Mouse (Mus musculus) forebrain, embryonic 12.5 days (tissue): ENCODE data around the gene Ddr1. TPM values are rescaled to one million over a fixed set of nuclear protein-coding genes. Genes with fewer than 3 reads are reported as not detected.
"Not testable (repeated sequence)": the region's sequence is repeated elsewhere in the genome, so short reads cannot be mapped to it uniquely, and the experiment has no call there.

Experiments used
- ATAC-seq: fragments of 200-750 bp; cut with Nextera tagmentation; 2 replicates; pipeline ENCODE4 v1.8.0; 2017; ENCODE audit warnings: moderate TSS enrichment; ENCODE audit not compliant: low FRiP score
- H3K27ac ChIP-seq: fragments of 300-500 bp; sonication (generic); 2 replicates; pipeline ENCODE4 v1.5.1; 2016; ENCODE audit warnings: mild to moderate bottlenecking
- H3K27me3 ChIP-seq: fragments of 300-500 bp; sonication (generic); 2 replicates; pipeline ENCODE4 v1.6.1; 2016; ENCODE audit warnings: mild to moderate bottlenecking
- H3K36me3 ChIP-seq: fragments of 300-500 bp; sonication (generic); replicated peaks from 2 replicates; pipeline ENCODE4 v1.6.1; 2016; ENCODE audit warnings: mild to moderate bottlenecking
- H3K4me1 ChIP-seq: fragments of 300-500 bp; sonication (generic); 2 replicates; pipeline ENCODE4 v1.6.1; 2016
- H3K4me2 ChIP-seq: fragments of 300-500 bp; sonication (generic); 2 replicates; pipeline ENCODE4 v1.6.1; 2016; ENCODE audit warnings: mild to moderate bottlenecking, moderate library complexity
- H3K4me3 ChIP-seq: fragments of 300-500 bp; sonication (generic); replicated peaks from 2 replicates; pipeline ENCODE4 v1.5.1; 2016; ENCODE audit warnings: mild to moderate bottlenecking
- H3K9ac ChIP-seq: fragments of 300-500 bp; sonication (generic); 2 replicates; pipeline ENCODE4 v1.6.1; 2016; ENCODE audit warnings: mild to moderate bottlenecking
- H3K9me3 ChIP-seq: fragments of 300-500 bp; sonication (generic); 2 replicates; pipeline ENCODE4 v1.6.1; 2016
- WGBS: fragments of 180-500 bp; shearing (Covaris S2); methylation state at CpG from one replicate; pipeline ENCODE4 v1.1.7; 2016; 5-methylcytosine and 5-hydroxymethylcytosine counted together
- polyA plus RNA-seq: library from polyadenylated mRNA; unstranded; fragments of >200 nt; fragmentation: Nextera tagmentation; extraction: Ambion mirVana; gene quantifications from 2 replicates; pipeline ENCODE4 v1.2.1, GENCODE M21; 2016

The Ddr1 gene
- polyA plus RNA-seq, 1 experiment from 2014 or later: 176 TPM

- Histone ChIP-seq H3K27me3 (peaks cover 13% of the 10 kb centered on the region; the same call in 1 of the 2 replicates), H3K4me1 (peaks cover 2% of the 10 kb centered on the region; the same call in 1 of the 2 replicates), H3K27ac (no peak overlapping the region), H3K4me3 (no peak overlapping the region), H3K4me2 (no peak overlapping the region), H3K36me3 (no peaks in the 10 kb centered on the region), H3K9ac (no peak overlapping the region), H3K9me3 (no peaks in the 10 kb centered on the region)
- ATAC-seq: no peak
- 85% methylated on average over 2 of the region's 2 CpGs for WGBS
Observed at GRCm38 (mm10) chr17:35734478-35734877, 30.1 kb upstream of the Ddr1 start.

DNA sequence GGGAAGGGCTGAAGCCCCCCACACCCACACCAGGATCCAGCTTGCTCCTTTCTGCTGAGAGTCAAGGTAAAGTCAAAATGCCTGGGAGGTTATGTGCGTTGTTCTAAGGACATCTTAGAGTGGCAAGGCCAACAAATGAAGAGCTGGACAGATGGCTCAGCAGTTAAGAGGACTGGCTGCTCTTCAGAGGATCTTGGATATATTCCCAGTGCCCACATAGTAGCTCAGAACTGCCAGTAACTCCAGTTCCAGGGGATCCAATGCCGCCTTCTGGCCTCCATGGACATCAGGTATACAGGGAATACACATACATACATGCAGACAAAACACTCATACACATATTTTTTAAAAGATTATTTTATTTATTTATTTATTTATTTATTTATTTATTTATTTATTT, 29.0 kb upstream of the Ddr1 start:
- Histone ChIP-seq H3K36me3 (no peaks in the 10 kb centered on the region), H3K4me2 (no peak overlapping the region), H3K4me3 (no peak overlapping the region), H3K27ac (no peak overlapping the region), H3K9ac (no peak overlapping the region), H3K27me3 (peaks cover 6% of the 10 kb centered on the region; the same call in 1 of the 2 replicates), H3K9me3 (no peaks in the 10 kb centered on the region), H3K4me1 (peaks cover 2% of the 10 kb centered on the region; the same call in 1 of the 2 replicates)
- no peak for ATAC-seq
- WGBS: 85% methylated on average over 2 of the region's 2 CpGs

DNA sequence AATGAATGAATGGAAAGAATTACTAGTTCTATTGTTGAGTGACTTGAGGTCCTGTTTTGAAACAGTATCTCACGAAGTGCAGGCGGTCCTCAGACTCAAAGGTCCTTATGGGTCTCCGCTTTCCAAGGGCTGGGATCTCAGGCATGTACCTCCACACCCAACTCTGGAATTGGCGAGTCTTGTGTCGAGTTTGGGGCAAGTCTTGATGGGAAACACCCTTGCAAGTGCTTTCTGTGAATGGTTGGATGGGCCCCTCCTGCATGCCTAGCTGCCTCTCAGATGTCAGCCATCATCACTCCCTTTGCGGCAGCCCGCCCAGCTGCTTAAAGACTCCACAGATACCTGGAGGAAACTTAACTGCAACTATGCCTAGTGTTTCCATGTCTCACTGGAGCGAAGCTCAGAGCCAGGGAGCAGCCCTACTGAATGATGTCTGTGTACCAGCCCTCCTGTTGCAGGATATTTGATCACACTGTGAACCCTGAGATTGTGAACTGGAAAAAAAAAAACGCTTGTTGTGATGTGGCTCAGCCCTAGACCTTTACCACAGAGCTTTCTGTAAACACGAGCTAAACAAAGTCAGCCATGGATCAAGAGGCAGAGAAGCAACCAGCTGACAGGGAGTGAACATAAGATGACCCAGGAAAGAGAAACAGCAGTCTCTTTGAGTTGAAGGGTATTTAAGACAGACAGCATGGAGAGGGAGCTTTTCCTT, 27.2 kb upstream of the Ddr1 start:
- no peak for ATAC-seq
- WGBS: 72% methylated on average over 10 of the region's 10 CpGs
- H3K9me3 ChIP-seq: no peaks in the 10 kb centered on the region
- H3K4me2 ChIP-seq: no peak overlapping the region
- H3K36me3 ChIP-seq: no peaks in the 10 kb centered on the region
- H3K4me1 ChIP-seq: no peaks in the 10 kb centered on the region
- H3K4me3 ChIP-seq: no peak overlapping the region
- H3K27ac ChIP-seq: no peak overlapping the region
- peaks cover 13% of the 10 kb centered on the region for H3K27me3 ChIP-seq
- H3K9ac ChIP-seq: no peak overlapping the region

GRCm38 (mm10) chr17:35730112-35730511, 25.7 kb upstream of the Ddr1 start:
- not testable (repeated sequence) for ATAC-seq, H3K4me2 ChIP-seq, H3K4me3 ChIP-seq, H3K4me1 ChIP-seq, H3K9ac ChIP-seq, H3K36me3 ChIP-seq, H3K27ac ChIP-seq, H3K9me3 ChIP-seq
- H3K27me3 ChIP-seq: peaks cover 13% of the 10 kb centered on the region
- WGBS: 82% methylated on average over 3 of the region's 3 CpGs

DNA sequence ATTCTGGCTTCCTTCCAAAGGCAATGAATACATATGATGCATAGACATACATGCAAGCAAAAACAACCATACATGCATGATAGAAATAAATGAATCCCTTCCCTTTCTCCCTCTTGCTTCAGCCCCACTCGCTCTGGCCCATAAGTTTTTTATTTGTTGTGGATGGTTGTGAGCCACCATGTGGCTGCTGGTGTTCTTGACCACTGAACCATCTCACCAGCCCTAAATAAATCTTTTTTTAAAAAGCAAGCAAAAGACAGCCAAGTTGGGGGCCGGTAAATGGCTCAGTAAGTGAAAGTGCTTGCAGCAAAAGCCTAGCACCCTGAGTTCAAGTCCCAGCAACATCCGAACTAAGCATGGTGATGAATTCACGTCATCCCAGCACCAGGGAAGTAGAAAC, 24.4 kb upstream of the Ddr1 start:
- H3K27me3 ChIP-seq: peaks cover 13% of the 10 kb centered on the region
- WGBS: 79% methylated on average over 4 of the region's 4 CpGs
- no peak overlapping the region for H3K4me2 ChIP-seq
- no peak overlapping the region for H3K9ac ChIP-seq
- H3K36me3 ChIP-seq: no peaks in the 10 kb centered on the region
- H3K9me3 ChIP-seq: no peaks in the 10 kb centered on the region
- H3K4me3 ChIP-seq: no peak overlapping the region
- H3K4me1 ChIP-seq: 0 out of 2 replicates have a peak, but pooled peaks cover 6% of the 10 kb centered on the region
- H3K27ac ChIP-seq: no peak overlapping the region
- ATAC-seq: no peak

DNA sequence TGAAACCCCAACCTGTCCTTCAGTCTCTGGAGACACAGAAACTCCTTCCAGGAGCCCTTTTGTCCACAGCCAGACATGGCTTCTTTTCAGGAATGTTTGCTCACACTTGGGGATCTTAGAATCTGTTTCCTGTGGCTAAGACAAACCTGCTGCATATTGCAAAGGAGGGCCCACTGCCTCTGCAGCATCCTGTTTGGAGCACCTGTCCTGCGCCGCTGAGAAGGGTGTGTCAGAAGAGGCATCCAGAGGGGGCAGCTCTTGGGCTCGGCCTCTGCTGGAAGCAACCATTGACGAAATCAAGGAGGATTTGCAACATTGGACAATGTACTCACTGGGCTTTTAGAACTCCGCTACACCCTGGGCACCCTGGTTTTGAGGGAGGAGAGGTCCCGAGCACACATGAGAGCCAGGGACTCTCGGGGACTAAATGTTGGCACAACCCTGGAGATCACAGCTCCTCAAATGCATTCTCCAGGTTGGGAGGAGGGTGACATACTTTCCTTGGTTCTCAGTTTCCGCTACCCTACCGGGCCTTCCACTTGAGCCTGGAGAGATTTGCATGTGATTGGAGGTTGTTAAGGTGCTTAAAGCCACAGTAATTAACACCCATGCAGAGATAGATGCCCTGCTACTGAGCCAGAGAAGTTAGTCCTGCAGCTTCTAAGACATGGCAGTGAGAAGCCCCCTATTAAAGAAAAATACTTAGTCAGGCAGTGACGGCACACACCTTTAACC, 23.2 kb upstream of the Ddr1 start:
- Histone ChIP-seq H3K36me3 (no peaks in the 10 kb centered on the region), H3K4me1 (0 out of 2 replicates have a peak, but pooled peaks cover 6% of the 10 kb centered on the region), H3K9ac (no peak overlapping the region), H3K9me3 (no peaks in the 10 kb centered on the region), H3K27ac (no peak overlapping the region), H3K27me3 (peaks cover 13% of the 10 kb centered on the region), H3K4me2 (no peak overlapping the region), H3K4me3 (no peak overlapping the region)
- no peak for ATAC-seq
- 32% methylated on average over 10 of the region's 10 CpGs for WGBS

GRCm38 (mm10) chr17:35727028-35727427, 22.6 kb upstream of the Ddr1 start:
- no peak for ATAC-seq
- no peak overlapping the region for H3K27ac ChIP-seq
- 58% methylated on average over 7 of the region's 7 CpGs for WGBS
- H3K4me2 ChIP-seq: no peak overlapping the region
- H3K9me3 ChIP-seq: no peaks in the 10 kb centered on the region
- H3K4me3 ChIP-seq: no peak overlapping the region
- H3K27me3 ChIP-seq: peaks cover 13% of the 10 kb centered on the region
- H3K36me3 ChIP-seq: no peaks in the 10 kb centered on the region
- H3K4me1 ChIP-seq: 0 out of 2 replicates have a peak, but pooled peaks cover 6% of the 10 kb centered on the region
- H3K9ac ChIP-seq: no peak overlapping the region

DNA sequence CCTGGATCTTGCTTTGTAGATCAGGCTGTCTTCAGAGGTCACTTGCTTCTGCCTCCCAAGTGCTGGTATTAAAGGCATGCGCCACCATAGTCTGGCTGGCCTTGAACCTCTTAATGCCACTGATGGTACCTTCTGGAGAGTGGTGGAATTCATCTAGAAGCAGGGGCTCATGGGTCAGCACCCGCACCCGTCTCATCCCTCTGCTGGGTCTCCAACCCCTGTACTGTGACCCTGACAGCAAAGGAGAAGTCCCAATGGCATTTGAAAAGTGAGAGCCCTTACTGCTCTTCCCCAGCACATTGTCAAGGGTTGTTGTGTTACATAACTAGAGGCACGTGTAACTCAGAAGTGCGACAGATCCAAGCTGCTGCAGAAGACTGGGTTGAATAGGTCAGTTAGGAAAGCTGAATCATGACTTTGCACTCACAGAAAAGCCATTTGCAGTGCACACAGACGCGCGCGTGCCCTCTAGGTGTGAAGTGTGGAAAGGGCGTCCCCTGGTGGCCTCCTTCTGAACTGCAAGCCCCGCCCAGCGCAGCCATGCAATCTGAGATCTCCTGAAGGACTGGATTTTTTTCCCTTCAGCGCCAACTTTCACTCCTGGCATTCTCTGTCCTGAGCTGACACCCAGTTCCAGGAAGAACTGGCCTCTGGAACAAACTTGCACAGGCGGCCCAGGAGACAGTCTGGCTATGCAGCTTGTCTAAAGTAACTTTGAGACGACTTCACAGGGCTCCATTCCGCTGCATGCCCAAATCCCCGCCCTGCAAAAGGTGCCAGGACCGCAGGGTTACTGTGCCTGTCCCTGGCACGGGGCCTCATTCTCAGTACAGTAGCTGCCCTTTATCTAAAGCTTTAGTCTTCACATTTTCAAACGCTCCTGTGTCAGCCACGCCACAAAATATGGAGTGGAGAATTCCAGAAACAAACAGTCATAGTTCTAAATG, 21.1 kb upstream of the Ddr1 start:
- Histone ChIP-seq H3K27ac (no peak overlapping the region), H3K36me3 (no peaks in the 10 kb centered on the region), H3K4me3 (no peak overlapping the region), H3K4me1 (peaks cover 10% of the 10 kb centered on the region), H3K9me3 (no peaks in the 10 kb centered on the region), H3K9ac (no peak overlapping the region; the same call in none of the 2 replicates), H3K4me2 (peak overlapping the region; percentile 11; the same call in 1 of the 2 replicates), H3K27me3 (peaks cover 13% of the 10 kb centered on the region)
- 31% methylated on average over 21 of the region's 21 CpGs for WGBS
- ATAC-seq: peak; percentile 75

DNA sequence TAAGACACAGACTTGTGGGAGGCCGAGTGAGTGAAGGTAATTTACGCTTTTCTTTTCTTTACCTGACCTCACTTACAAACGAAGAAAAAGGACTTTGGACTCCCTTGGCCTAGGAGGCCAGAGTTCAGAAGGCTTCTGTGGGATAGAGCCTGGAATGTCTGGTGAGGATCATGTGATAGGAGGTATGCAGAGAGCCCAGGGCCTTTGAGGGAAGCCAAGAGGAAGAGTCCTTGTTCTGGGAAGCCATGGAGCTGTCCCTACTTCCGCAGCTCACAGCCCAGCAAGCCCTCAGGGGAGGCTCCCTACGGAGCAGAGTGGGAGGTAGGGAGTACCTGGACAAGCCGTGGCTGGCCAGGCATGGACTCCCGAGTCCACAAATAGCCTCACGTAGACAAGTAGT, 17.3 kb upstream of the Ddr1 start:
- Histone ChIP-seq H3K9me3 (no peaks in the 10 kb centered on the region), H3K27me3 (peaks cover 4% of the 10 kb centered on the region; the same call in 1 of the 2 replicates), H3K4me2 (no peak overlapping the region), H3K36me3 (no peaks in the 10 kb centered on the region), H3K4me1 (peaks cover 18% of the 10 kb centered on the region), H3K27ac (no peak overlapping the region), H3K4me3 (no peak overlapping the region), H3K9ac (no peak overlapping the region)
- ATAC-seq: no peak
- WGBS: 69% methylated on average over 8 of the region's 8 CpGs

DNA sequence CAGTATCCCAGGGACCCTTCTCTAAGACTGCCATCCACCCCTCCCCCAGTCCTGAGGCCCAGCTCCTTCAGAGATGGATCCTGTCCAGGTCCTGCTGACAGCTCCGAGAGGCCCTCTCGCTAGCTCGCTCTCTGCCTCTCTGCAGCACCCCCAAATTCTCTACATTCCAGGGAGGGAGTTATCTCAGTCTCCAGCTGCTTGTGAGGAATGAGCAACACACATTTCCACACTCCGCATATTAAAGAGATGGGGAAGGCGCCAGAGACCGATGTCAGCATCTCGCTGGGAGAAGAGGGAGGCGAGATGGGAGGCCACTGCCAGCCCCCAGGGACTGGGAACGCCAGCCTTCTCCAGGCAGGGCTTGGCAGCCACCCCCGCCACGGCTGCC, 15.9 kb upstream of the Ddr1 start:
- no peaks in the 10 kb centered on the region for H3K27me3 ChIP-seq
- WGBS: 14% methylated on average over 11 of the region's 11 CpGs
- peak overlapping the region; percentile 76 for H3K27ac ChIP-seq
- ATAC-seq: peak; percentile 72; the same call in 1 of the 2 replicates
- 0 out of 2 replicates have a peak overlapping the region, but pooled peaks have one; percentile 8 for H3K4me3 ChIP-seq
- H3K9ac ChIP-seq: no peak overlapping the region
- no peaks in the 10 kb centered on the region for H3K36me3 ChIP-seq
- peaks cover 16% of the 10 kb centered on the region for H3K4me1 ChIP-seq
- peak overlapping the region; percentile 33 for H3K4me2 ChIP-seq
- H3K9me3 ChIP-seq: no peaks in the 10 kb centered on the region

- ATAC-seq: no peak
- Histone ChIP-seq H3K27me3 (no peaks in the 10 kb centered on the region), H3K4me2 (no peak overlapping the region), H3K4me1 (peaks cover 12% of the 10 kb centered on the region), H3K4me3 (no peak overlapping the region), H3K36me3 (no peaks in the 10 kb centered on the region), H3K9me3 (no peaks in the 10 kb centered on the region), H3K27ac (peak overlapping the region; percentile 76), H3K9ac (no peak overlapping the region)
- WGBS: 68% methylated on average over 9 of the region's 9 CpGs
Observed at GRCm38 (mm10) chr17:35719616-35720339, 15.4 kb upstream of the Ddr1 start.
